Mouse (Mus musculus): ENCODE data around the gene Exoc2.

DNA sequence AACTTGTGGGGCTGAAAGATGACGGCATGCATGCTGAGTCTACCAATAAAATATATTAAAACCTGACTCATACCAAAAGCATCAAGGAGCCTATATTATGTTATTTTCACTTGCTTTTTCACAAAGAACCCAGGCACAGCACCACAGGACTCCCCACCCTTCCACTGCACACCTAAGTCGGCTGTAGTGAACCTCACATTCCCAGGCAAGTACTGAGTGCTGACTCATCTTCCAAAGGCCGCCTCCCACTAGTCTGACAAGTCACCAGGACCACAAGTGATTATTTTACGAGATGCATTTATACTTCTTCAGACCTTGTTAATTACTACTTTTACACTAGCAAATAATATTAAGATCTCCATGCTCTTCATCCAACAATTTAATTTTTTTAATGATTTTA is 42.3 kb downstream of the Exoc2 start:
- TF ChIP-seq CTCF (IDR thresholded peaks at IDR 0.05 in 2 of 3, conservative IDR thresholded peaks at IDR 0.05 in 1 of 3; ENCODE audit: control insufficient read depth in 1 of 3, insufficient read depth in 1 of 3, low read depth in 2 of 3, low read length in 3 of 3, poor library complexity in 1 of 3, severe bottlenecking in 1 of 3), result no peak
- TF ChIP-seq MAFK (IDR thresholded peaks at IDR 0.05; ENCODE audit: borderline replicate concordance, low read depth, low read length), result no peak
- TF ChIP-seq EP300 (IDR thresholded peaks at IDR 0.05; ENCODE audit: low read depth in 1 of 2, low read length in 2 of 2), result no peak
- no peak for TF ChIP-seq TBP (IDR thresholded peaks at IDR 0.05; ENCODE audit: low read depth, low read length)
- no peak for TF ChIP-seq CHD2 (IDR thresholded peaks at IDR 0.05; ENCODE audit: low read length)
- no peak for TF ChIP-seq POLR2A (IDR thresholded peaks at IDR 0.05; ENCODE audit: control insufficient read depth in 1 of 2, insufficient read depth in 1 of 2, low read depth in 1 of 2, low read length in 2 of 2, poor library complexity in 1 of 2)
- TF ChIP-seq MAX (IDR thresholded peaks at IDR 0.05; ENCODE audit: low read length), result no peak
- no peak for TF ChIP-seq BHLHE40 (IDR thresholded peaks at IDR 0.05; ENCODE audit: borderline replicate concordance, low read depth, low read length)
- TF ChIP-seq ZNF384 (IDR thresholded peaks at IDR 0.05; ENCODE audit: low read depth, low read length), result no peak
- no peak for TF ChIP-seq GABPA (IDR thresholded peaks at IDR 0.05; ENCODE audit: low read depth, low read length)
- no peak for TF ChIP-seq USF2 (IDR thresholded peaks at IDR 0.05; ENCODE audit: borderline replicate concordance in 1 of 2, insufficient read depth in 1 of 2, low read depth in 1 of 2, low read length in 2 of 2)
- no peak for TF ChIP-seq RAD21 (IDR thresholded peaks at IDR 0.05; ENCODE audit: low read depth, low read length)
- TF ChIP-seq E2F4 (IDR thresholded peaks at IDR 0.05; ENCODE audit: borderline replicate concordance, low read depth, low read length), result no peak
